Mouse (Mus musculus) inflammation-experienced regulatory T-cells, adult 6 months (primary cell): Measurements from ENCODE around the gene Fibin. TPM values are rescaled to one million over a fixed set of nuclear protein-coding genes. Genes with fewer than 3 reads are reported as not detected.

Experiments
- ATAC-seq: one replicate; pipeline ENCODE4 v1.8.0; 2017
- polyA plus RNA-seq, 3 experiments: library from polyadenylated mRNA; unstranded; fragments of 100-300 nt; shearing (Covaris generic); gene quantifications; one replicate each; pipeline ENCODE4 v1.2.1; 2017

Gene Fibin
- polyA plus RNA-seq, 3 experiments from 2014 or later, result not detected

DNA sequence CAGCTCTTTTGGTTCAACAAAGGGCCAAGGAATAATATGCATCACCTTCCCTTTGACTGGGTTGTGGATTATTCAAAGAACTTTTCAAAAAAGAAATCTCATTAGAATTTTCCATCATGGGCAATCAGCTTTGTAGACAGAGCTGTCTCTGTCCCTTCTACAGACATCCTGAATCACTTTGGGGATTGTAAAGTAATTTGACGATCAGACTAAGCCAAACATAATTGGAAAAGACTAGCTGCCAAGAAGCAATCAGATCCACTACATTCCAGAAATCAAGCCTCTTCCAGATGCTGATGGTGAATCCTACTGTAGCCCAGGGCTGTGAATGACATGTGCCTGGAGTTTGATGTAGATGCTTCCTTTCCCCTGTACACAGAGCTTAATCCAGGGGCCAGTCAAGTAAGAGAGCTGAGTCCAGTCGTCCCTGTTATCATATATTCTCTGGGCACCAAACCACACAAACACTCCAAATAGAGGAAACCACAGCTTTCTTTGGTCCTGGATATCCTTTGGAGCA is 49.6 kb downstream of the Fibin start:
- no peak for ATAC-seq

Other genes with a start within 250 kb of the Fibin start
- gene Bbox1, start 48.6 kb downstream of the Fibin start, polyA plus RNA-seq, result not detected
- gene Slc5a12, start 234.1 kb upstream of the Fibin start, polyA plus RNA-seq, result not detected